20 mouse cellular contexts compared by ENCODE assay signal in genomic region chr10:122406333-122406732, GRCm38 (mm10). TPM values are rescaled to one million over a fixed set of nuclear protein-coding genes. Genes with fewer than 3 reads are reported as not detected.
"Had no signal": no experiment of that assay in that cellular context is flagged by ENCODE, and none has a peak within 500 bp of the region (broad histone marks: within the 10 kb centered on the region; RNA-seq: fewer than 3 reads in every experiment).

No protein-coding gene starts in this region.

- ATAC-seq: midbrain, embryonic 16.5 days had no signal

- H3K4me3 ChIP-seq: liver, embryonic 13.5 days; midbrain, embryonic 12.5 days; myocyte; neural tube, embryonic 13.5 days; stomach, embryonic 15.5 days had no signal

- DNase-seq: kidney, adult 11 months; kidney, postnatal 36 days; left cerebral cortex, postnatal 4 days; liver, embryonic 13.5 days; lung, adult 2 months; lung, postnatal 14 days; lung, postnatal 4 days; retina, postnatal 1 day; right cerebral cortex, postnatal 25 days; spleen, adult 18-20 months; thymus, postnatal 25 days had no signal

- H3K4me2 ChIP-seq: liver, embryonic 13.5 days; midbrain, embryonic 12.5 days; neural tube, embryonic 13.5 days; stomach, embryonic 15.5 days had no signal

- H3K27me3 ChIP-seq: liver, embryonic 13.5 days; midbrain, embryonic 12.5 days; neural tube, embryonic 13.5 days; stomach, embryonic 15.5 days had no signal

- H3K4me1 ChIP-seq: liver, embryonic 13.5 days; midbrain, embryonic 12.5 days; neural tube, embryonic 13.5 days; stomach, embryonic 15.5 days had no signal

- H3K27ac ChIP-seq: liver, embryonic 13.5 days; midbrain, embryonic 12.5 days; neural tube, embryonic 13.5 days; stomach, embryonic 15.5 days had no signal

- H3K9ac ChIP-seq: liver, embryonic 13.5 days; midbrain, embryonic 12.5 days; neural tube, embryonic 13.5 days; stomach, embryonic 15.5 days had no signal

- H3K9me3 ChIP-seq: liver, embryonic 13.5 days; midbrain, embryonic 12.5 days; neural tube, embryonic 13.5 days; stomach, embryonic 15.5 days had no signal

- H3K36me3 ChIP-seq: liver, embryonic 13.5 days; midbrain, embryonic 12.5 days; neural tube, embryonic 13.5 days; stomach, embryonic 15.5 days had no signal

RNA-seq across cellular contexts. Expression of gene Avpr1a, which starts 42.0 kb away (rescaled TPM):
- total RNA-seq: megakaryocyte progenitor cell, adult 5-6 weeks; megakaryocyte-erythroid progenitor cell, adult 5-6 weeks; monocyte, adult 5-6 weeks; neutrophil, adult 5-6 weeks had no signal
